ENCODE assay signal across 16 mouse cellular contexts in the genomic region with DNA sequence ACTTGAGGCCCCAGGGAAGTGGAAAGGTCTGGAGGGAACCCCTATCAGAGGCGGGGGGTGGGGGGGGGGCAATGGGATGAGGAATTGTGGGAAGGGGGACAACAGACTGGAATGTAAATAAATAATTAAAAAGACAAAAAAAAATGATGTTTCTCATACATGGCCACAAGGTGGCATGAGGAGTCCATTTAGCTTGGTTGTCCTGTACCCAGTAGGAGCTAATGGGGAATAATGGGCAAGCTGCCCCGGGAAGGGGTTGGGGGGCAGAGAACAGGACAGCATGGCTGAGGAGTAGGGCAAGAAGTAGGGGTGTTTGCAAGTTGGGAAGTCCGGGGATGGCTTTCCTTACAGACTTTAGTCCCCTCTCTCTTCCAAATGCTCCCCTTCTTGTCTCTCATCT.
DNase-seq lines count a peak whose midpoint lies in the region; ATAC-seq and TF ChIP-seq lines count a peak whose summit lies in the region.
"Had no signal": no experiment of that assay in that cellular context is flagged by ENCODE, and none has a peak within 500 bp of the region (broad histone marks: within the 10 kb centered on the region; RNA-seq: fewer than 3 reads in every experiment).

No protein-coding gene starts in this region.

- WGBS in kidney, postnatal 0 days: 62% methylated on average over 3 of the region's 3 CpGs

- H3K27ac ChIP-seq in kidney, postnatal 0 days: no peak overlapping the region
- H3K27ac ChIP-seq: hindbrain, embryonic 15.5 days; neural tube, embryonic 13.5 days had no signal

- no peaks in the 10 kb centered on the region for H3K9me3 ChIP-seq in kidney, postnatal 0 days (replicated peaks; ENCODE audit: low read length)
- H3K9me3 ChIP-seq: hindbrain, embryonic 15.5 days had no signal

- no peak overlapping the region for H3K4me2 ChIP-seq in kidney, postnatal 0 days (ENCODE audit: low read length)
- H3K4me2 ChIP-seq: heart, embryonic 12.5 days; hindbrain, embryonic 15.5 days; neural tube, embryonic 13.5 days had no signal

- no peak overlapping the region for H3K9ac ChIP-seq in kidney, postnatal 0 days (ENCODE audit: low read depth, low read length)
- H3K9ac ChIP-seq: heart, embryonic 12.5 days; hindbrain, embryonic 15.5 days; neural tube, embryonic 13.5 days had no signal

- no peaks in the 10 kb centered on the region for H3K27me3 ChIP-seq in kidney, postnatal 0 days (ENCODE audit: insufficient read depth, low read length)
- H3K27me3 ChIP-seq: heart, embryonic 12.5 days; hindbrain, embryonic 15.5 days; neural tube, embryonic 13.5 days had no signal

- H3K4me3 ChIP-seq in kidney, postnatal 0 days (replicated peaks; ENCODE audit: low read depth, low read length): no peak overlapping the region
- H3K4me3 ChIP-seq: heart, embryonic 12.5 days; hindbrain, embryonic 15.5 days; neural tube, embryonic 13.5 days had no signal

- no peaks in the 10 kb centered on the region for H3K4me1 ChIP-seq in kidney, postnatal 0 days (replicated peaks; ENCODE audit: insufficient read depth, low read length)
- H3K4me1 ChIP-seq: heart, embryonic 12.5 days; hindbrain, embryonic 15.5 days; neural tube, embryonic 13.5 days had no signal

- peak; percentile 7 for DNase-seq in adrenal gland, postnatal 10 days
- no peak for DNase-seq in adrenal gland, adult (ENCODE audit: inconsistent age in 2 of 2, low spot score in 1 of 2)
- DNase-seq in kidney, postnatal 0 days (ENCODE audit: low spot score): no peak
- no peak for DNase-seq in kidney, postnatal 14 days
- DNase-seq in 3134 (ENCODE audit: extremely low read depth, insufficient read length, low spot score) (peak; percentile 10), NIH3T3 (ENCODE audit: low read depth) (peak; percentile 30)
- no peak for DNase-seq in left cerebral cortex, postnatal 14 days (ENCODE audit: low spot score in 2 of 2)
- DNase-seq: cerebellum, adult 18-20 months; layer of hippocampus, postnatal 36 days; retina, postnatal 1 day; thymus, adult 18-20 months had no signal

- no peak for ATAC-seq in kidney, postnatal 0 days (replicated peaks; ENCODE audit: low FRiP score, low read depth)
- ATAC-seq in granulocyte monocyte progenitor cell, adult 5-6 weeks (replicated peaks; ENCODE audit: poor library complexity, severe bottlenecking): no peak
- ATAC-seq: midbrain, embryonic 16.5 days had no signal

- peak; percentile 39; the same call in 1 of the 2 replicates for TF ChIP-seq CTCF in kidney, postnatal 0 days (IDR thresholded peaks at IDR 0.05; ENCODE audit: low read depth)

- no peaks in the 10 kb centered on the region for H3K36me3 ChIP-seq in kidney, postnatal 0 days (ENCODE audit: insufficient read depth, low read length)
- H3K36me3 ChIP-seq: heart, embryonic 12.5 days; hindbrain, embryonic 15.5 days; neural tube, embryonic 13.5 days had no signal

- intact Hi-C loops in left cerebral cortex, postnatal 14 days (cut with DNase I): no loop called here

Comparison
In these comparisons a context has a peak if more than half of its experiments do, and no peak if none do; other contexts are left out.
1. DNase-seq: peak in adrenal gland, postnatal 10 days (single experiment), 3134 (single experiment) and NIH3T3 (single experiment); none in adrenal gland, adult (0 of 2), kidney, postnatal 0 days (single experiment), kidney, postnatal 14 days (single experiment) and left cerebral cortex, postnatal 14 days (0 of 2).